Mouse (Mus musculus) stomach, embryonic 16.5 days (tissue): ENCODE results near the gene Ggt1. TPM values are rescaled to one million over a fixed set of nuclear protein-coding genes. Genes with fewer than 3 reads are reported as not detected.

ENCODE experiments used
- polyA plus RNA-seq: library from polyadenylated mRNA; unstranded; fragments of >200 nt; fragmentation: Nextera tagmentation; extraction: Ambion mirVana; gene quantifications from 2 replicates; pipeline ENCODE4 v1.2.1, GENCODE M21; 2015

Ggt1 gene
- polyA plus RNA-seq, 1 experiment from 2014 or later: 35.1 TPM

Other genes starting within 250 kb of the Ggt1 start
- gene Adora2a, start 244.7 kb upstream of the Ggt1 start, polyA plus RNA-seq: 3.0 and 3.5 TPM in 2 replicates
- 4.3 and 5.8 TPM in 2 replicates for gene Upb1, start 160.5 kb upstream of the Ggt1 start, polyA plus RNA-seq
- gene Snrpd3, start 44.1 kb upstream of the Ggt1 start, polyA plus RNA-seq: 115 and 134 TPM in 2 replicates
- gene Gucd1, start 43.6 kb upstream of the Ggt1 start, polyA plus RNA-seq: 24.7 and 26.7 TPM in 2 replicates
- 1.2 and 2.0 TPM in 2 replicates for gene Lrrc75b, start 1.3 kb upstream of the Ggt1 start, polyA plus RNA-seq
- 4.3 and 6.5 TPM in 2 replicates for gene Ggt5, start 27.7 kb downstream of the Ggt1 start, polyA plus RNA-seq
- gene Susd2, start 82.4 kb downstream of the Ggt1 start, polyA plus RNA-seq: 16.1 and 18.6 TPM in 2 replicates
- gene Cabin1, start 202.7 kb downstream of the Ggt1 start, polyA plus RNA-seq: 29.3 and 34.0 TPM in 2 replicates
- gene Ddt, start 211.8 kb downstream of the Ggt1 start, polyA plus RNA-seq: 57.1 and 72.9 TPM in 2 replicates
- gene Gm20441, start 219.3 kb downstream of the Ggt1 start, polyA plus RNA-seq: not detected in 2 replicates
- gene Gstt3, start 219.8 kb downstream of the Ggt1 start, polyA plus RNA-seq: 50.2 and 55.5 TPM in 2 replicates
- gene Gstt1, start 237.0 kb downstream of the Ggt1 start, polyA plus RNA-seq: 20.6 and 20.8 TPM in 2 replicates